Mouse (Mus musculus): Measurements from ENCODE around the gene Gm5938. TPM values are rescaled to one million over a fixed set of nuclear protein-coding genes. Genes with fewer than 3 reads are reported as not detected.

Gene Gm5938
- not detected in 2 replicates for polyA plus RNA-seq (2015; fragmentation: Nextera tagmentation; extraction: Ambion mirVana)

DNA sequence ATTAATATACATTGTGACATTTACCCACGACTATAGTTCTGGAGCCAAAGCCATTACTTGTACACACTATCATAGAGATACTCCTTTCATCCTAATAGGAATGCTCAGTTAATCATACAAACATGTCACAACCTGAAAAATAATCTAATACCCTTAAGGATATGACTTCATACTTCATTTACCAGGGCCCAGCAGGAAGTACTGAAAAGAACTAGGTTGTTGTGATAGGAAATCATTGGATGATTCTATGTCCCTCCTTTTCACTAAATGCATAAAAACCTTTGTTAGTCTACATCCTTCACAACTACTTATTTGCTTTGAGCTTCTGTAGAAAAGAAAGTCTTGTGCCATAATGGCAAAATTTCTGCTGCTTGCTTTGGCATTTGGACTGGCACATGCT lies at the start of gene Gm5938:
Gene Gm5938 (plus strand): TSS at position 301 of the 400 bp plus-strand sequence.
- H3K4me2 ChIP-seq (replicated peaks): no peak within 1 kb of the TSS
- no peak for ATAC-seq (ENCODE audit: insufficient number of reproducible peaks, low FRiP score, low TSS enrichment, low read depth)
- H3K9ac ChIP-seq: no peak within 1 kb of the TSS
- no peaks in the 10 kb centered on the region for H3K4me1 ChIP-seq
- no peak within 1 kb of the TSS for H3K4me3 ChIP-seq (replicated peaks)
- H3K36me3 ChIP-seq: no peaks in the 10 kb centered on the region
- no peaks in the 10 kb centered on the region for H3K27me3 ChIP-seq
- no peaks in the 10 kb centered on the region for H3K9me3 ChIP-seq (replicated peaks)
- 50% methylated on average over 1 of the region's 1 CpGs for WGBS
- H3K27ac ChIP-seq (replicated peaks): no peak within 1 kb of the TSS

DNA sequence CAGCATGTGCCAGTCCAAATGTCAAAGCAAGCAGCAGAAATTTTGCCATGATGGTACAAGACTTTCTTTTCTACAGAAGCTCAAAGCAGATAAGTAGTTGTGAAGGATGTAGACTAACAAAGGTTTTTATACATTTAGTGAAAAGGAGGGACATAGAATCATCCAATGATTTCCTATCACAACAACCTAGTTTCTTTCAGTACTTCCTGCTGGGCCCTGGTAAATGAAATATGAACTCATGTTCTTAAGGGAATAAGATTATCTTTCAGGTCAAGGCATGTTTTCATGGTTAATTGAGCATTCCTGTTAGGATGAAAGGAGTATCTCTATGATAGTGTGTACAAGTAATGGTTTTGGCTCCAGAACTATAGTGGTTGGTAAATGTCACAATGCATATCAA lies 34.0 kb upstream of the Gm5938 start, which contains the start of gene Obp1a:
Gene Obp1a (minus strand): TSS at position 101 of the 400 bp plus-strand sequence.
- H3K36me3 ChIP-seq: no peaks in the 10 kb centered on the region
- H3K4me3 ChIP-seq (replicated peaks): no peak within 1 kb of the TSS
- no peaks in the 10 kb centered on the region for H3K27me3 ChIP-seq
- no peak within 1 kb of the TSS for H3K9ac ChIP-seq
- H3K9me3 ChIP-seq (replicated peaks): no peaks in the 10 kb centered on the region
- no peaks in the 10 kb centered on the region for H3K4me1 ChIP-seq
- H3K27ac ChIP-seq (replicated peaks): no peak within 1 kb of the TSS
- H3K4me2 ChIP-seq (replicated peaks): no peak within 1 kb of the TSS
- ATAC-seq (ENCODE audit: insufficient number of reproducible peaks, low FRiP score, low TSS enrichment, low read depth): no peak

Other genes starting within 250 kb of the Gm5938 start
- gene 5430402E10Rik, start 200.4 kb upstream of the Gm5938 start, polyA plus RNA-seq (2015; fragmentation: Nextera tagmentation; extraction: Ambion mirVana): not detected in 2 replicates
- gene Obp1a, start 34.1 kb upstream of the Gm5938 start, polyA plus RNA-seq (2015; fragmentation: Nextera tagmentation; extraction: Ambion mirVana): not detected in 2 replicates
- gene Obp1b, start 61.3 kb downstream of the Gm5938 start, polyA plus RNA-seq (2015; fragmentation: Nextera tagmentation; extraction: Ambion mirVana): not detected in 2 replicates
- not detected in 2 replicates for gene Gm14743, start 120.5 kb downstream of the Gm5938 start, polyA plus RNA-seq (2015; fragmentation: Nextera tagmentation; extraction: Ambion mirVana)
- gene 4930480E11Rik, start 244.2 kb downstream of the Gm5938 start, polyA plus RNA-seq (2015; fragmentation: Nextera tagmentation; extraction: Ambion mirVana): not detected in 2 replicates

Data from embryonic facial prominence, embryonic 15.5 days (tissue).